Mouse (Mus musculus) kidney, adult 9 months (tissue): ENCODE results near the gene Cd8b1.

Experiments used
- DNase-seq: peaks from one replicate; pipeline ENCODE4 v3.0.0; 2022

Gene Cd8b1

DNA sequence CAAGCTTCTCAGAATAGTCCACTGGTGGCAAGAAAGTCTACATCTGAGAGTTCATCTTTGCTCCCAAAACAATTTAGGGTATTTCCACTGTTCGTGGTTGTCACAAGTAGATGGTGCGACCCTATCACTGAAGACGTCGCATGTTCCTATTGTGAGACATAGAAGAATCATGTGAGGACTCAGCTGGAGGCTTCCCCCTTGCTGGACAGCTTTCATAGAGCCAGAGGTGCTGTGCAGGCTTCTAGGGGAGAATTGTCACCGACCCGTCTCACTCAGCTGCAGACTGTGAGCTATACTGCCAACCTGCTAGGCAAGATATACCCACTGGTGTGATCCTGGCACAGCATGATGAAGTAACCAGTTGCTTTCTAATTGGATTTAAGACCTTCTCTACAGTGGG is 29.6 kb downstream of the Cd8b1 start:
- no peak for DNase-seq

- DNase-seq, result no peak
These were observed 30.4 kb downstream of the Cd8b1 start for GRCm38 (mm10) chr6:71352866-71353427.

GRCm38 (mm10) chr6:71353722-71354121 is 31.1 kb downstream of the Cd8b1 start:
- no peak for DNase-seq

GRCm38 (mm10) chr6:71357493-71357892 is 34.9 kb downstream of the Cd8b1 start:
- DNase-seq, result no peak

- DNase-seq, result no peak
These were observed 37.6 kb downstream of the Cd8b1 start for GRCm38 (mm10) chr6:71360221-71360620.

DNA sequence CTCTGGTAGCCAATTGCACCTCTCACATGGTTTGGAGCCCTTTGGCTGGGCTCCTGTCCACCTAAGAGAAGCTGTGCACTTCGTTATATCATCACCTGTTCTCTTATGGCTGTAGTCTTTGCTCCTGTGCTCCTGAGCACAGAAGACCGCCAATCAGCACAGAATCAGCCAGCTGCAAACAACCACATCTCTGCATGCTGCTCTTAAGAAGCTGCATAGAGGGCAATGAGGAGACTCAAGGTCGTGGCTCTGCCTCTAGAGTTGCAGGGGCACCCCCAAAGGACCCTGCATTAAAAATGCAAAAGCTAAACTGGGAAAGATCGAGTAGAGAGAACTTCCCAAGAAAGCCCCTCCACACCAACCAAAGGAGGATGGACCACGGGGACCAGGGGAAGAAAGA is 38.2 kb downstream of the Cd8b1 start:
- DNase-seq, result no peak

- no peak for DNase-seq
These were observed 38.6 kb downstream of the Cd8b1 start for GRCm38 (mm10) chr6:71361156-71361670.

DNA sequence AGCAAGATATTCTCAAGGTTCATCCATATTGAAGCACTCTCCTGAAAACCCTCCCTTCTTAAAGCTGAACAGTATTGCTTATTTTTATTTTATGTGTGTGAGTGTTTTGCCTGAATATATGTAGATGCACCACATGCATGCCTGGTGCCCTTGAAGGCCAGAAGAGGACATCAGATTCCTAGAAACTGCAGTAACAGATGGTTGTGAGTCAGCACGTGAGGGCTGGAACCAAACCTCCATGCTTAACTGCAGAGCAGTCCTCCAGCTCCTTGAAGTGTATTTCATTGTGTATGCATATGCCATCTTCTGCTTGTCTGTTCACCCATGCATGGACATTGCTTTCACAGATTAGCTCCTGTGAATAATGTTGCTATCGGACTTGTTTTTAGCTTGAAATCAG is 41.4 kb downstream of the Cd8b1 start:
- no peak for DNase-seq

DNA sequence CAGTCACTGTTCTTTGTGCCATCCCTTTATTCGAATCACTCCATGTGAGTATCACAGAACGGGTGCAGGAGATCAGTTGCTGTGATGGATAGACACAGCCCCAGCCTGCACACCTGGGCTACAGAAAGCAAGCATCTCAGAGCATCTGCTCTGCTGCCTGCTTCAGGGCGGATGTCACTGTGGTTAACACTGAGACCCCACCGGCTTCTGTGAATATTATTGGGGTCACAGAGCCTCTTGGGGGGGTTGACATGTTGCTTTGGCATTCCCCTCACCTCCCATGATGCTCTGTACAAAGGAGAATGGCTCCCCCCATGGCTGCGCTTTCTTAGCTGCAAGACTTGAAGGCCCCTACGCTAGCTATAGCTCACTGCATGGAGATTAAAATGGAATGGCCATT is 46.8 kb downstream of the Cd8b1 start:
- DNase-seq, result no peak

- no peak for DNase-seq
These were observed 48.6 kb downstream of the Cd8b1 start for GRCm38 (mm10) chr6:71371085-71371605.

DNA sequence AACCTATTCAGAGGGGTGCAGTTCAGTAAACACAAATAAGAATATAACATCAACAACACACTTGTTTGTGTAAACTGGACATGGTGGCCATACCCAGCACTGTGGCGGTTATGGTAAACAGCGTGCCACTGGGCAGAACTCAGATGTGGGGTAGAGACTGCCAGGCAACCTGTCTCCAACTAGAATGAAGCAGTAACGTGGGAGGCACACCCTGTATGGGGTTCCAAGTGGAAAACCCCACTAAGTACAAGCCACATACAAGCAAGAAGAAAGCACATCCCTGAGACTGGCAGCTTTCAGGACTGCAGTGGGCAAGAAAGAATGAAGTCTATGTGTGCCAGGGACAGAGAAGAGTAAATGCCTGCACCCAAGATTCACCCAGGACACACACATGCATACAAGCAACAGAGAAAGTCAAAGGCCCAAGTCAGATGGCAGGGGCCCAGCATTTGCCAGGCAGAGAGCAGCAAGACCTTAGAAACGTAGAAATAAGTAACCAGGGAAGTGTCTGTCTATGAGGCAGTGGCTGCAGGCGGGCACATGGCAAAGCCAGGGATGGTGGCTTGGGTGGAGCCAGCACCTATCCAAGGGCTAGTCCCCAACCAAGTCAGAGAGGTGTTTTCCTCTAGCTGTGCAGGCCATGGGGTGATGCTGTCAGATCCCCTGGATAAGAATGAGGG is 49.6 kb downstream of the Cd8b1 start:
- no peak for DNase-seq

DNA sequence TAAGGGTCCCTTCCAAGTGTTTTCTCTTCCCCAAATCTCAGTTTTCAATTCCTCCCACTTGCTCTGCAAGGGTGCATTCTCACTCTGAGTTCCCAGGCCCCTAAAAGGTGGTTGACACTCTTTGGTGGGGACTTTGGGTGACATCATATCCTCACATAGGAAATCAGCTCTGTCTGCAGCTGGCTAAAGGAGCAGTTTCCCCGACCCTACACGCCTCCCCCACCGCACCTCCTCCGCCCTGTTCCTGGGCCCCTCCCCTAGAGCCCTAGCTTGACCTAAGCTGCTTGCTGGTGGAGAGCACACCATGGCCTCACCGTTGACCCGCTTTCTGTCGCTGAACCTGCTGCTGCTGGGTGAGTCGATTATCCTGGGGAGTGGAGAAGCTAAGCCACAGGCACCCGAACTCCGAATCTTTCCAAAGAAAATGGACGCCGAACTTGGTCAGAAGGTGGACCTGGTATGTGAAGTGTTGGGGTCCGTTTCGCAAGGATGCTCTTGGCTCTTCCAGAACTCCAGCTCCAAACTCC is 50.7 kb downstream of the Cd8b1 start, which contains the start of gene Cd8a:
TSS of gene Cd8a (plus strand) at position 179 of the 527 bp plus-strand sequence.
- DNase-seq, result no peak

- DNase-seq, result no peak
These were observed 51.8 kb downstream of the Cd8b1 start for GRCm38 (mm10) chr6:71374311-71374829.

DNA sequence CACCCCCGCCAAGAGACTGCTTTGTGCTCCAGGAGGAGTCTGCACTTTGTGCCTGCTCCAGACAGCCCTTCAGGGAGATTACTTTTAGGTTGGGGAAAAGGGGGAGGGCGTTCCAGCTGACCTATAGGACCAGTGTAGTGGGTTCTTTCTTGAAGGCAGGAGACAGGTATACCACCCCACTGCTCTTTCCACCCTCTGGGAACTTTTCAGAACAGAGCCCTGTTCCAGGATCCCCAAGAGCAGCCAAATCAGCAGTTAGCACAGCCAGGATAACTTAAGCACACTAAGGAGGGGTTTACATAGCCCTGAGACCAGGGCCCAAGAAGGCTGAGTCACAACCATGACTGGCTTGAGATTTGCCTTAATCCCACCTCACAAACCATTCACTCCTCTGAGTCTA is 52.3 kb downstream of the Cd8b1 start:
- DNase-seq, result no peak

DNA sequence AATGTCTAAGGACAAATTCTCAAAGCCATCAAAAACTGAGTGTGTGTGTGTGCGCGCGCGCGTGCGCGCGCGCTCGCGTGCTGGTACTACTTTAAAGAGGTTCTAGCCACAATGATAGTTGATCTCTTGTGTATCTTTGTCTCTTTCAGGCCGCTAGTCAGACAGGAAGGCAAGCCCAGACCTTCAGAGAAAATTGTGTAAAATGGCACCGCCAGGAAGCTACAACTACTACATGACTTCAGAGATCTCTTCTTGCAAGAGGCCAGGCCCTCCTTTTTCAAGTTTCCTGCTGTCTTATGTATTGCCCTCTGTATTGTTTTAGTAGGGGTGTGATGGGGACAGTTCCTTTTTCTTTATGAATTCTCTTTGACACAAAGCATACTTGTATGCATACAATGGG is 54.1 kb downstream of the Cd8b1 start:
- DNase-seq, result no peak

DNA sequence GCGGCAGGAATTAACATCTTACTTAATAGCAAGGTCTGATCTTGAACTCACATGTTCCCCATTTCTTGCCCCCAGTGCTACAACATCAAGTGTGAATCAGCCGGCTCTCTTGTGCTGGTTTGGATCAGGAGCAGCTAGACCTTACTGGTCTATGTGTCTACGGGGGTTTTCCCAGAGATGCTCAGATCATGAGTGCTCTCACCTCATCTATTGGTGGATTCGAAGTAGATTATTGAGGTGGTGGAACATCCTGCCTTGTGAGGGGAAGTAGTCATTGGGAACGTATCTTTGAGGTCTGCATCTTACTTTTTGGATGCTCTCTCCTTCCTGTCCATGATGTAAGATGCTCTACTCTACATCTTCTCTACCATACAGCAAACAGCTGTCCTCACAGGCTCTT is 59.1 kb downstream of the Cd8b1 start:
- no peak for DNase-seq
